Mouse (Mus musculus) cerebellum, postnatal 25 days (tissue): ENCODE data around the gene Nfya.

Source experiments
- DNase-seq, 2 experiments: peaks; one replicate each; pipeline ENCODE4 v3.0.0; 2021; ENCODE audit warnings: mixed read lengths in 2 of 2

The Nfya gene

DNA sequence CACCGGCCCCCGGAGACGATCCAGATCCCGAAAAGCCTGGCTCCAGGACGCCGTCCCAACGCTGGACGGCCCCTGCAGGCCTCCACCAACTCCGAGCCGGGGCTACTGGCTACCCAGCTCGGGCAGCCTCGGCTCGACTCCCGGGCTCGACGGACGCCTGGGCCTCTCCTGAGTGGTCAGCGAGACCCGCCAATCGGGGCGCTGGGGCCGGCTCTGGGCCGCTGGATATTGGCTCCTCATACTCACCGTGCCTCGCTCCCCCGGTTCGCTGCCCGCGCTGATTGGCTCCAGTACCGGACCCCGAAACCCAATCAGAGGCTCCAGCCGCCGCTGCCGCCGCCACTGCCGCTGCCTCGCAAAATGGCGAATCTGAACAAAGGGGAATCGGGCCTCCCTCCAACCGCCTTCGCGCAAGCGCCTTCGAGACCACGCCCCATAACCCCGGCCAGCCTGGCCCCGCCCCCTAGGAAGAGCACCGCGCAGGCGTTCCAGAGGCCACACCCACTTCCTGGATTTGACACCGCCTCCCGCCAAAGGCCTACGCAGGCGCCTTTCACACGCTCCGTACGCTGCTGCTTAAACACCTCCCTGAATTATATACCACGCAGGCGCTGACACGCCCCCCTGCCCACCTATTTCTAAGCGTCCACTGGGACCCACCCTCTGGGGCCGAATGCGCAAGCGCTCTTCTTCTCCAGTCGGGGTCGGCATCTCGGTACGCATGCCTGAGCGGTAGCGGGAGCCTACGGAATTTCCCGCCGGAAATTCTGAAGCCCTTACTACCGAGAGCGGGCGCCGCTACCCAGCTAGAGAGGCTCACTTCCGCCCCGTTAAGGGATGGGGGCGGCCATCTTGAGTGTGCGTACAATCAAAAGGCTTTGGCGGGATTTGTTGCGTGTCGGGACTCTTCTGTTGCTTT is at the start of gene Nfya, which contains the start of gene Oard1:
Gene Nfya (minus strand): TSS at position 527 of the 919 bp plus-strand sequence.
Gene Oard1 (plus strand): TSS at position 635 of the 919 bp plus-strand sequence.
- DNase-seq, result peak; percentile 100

DNA sequence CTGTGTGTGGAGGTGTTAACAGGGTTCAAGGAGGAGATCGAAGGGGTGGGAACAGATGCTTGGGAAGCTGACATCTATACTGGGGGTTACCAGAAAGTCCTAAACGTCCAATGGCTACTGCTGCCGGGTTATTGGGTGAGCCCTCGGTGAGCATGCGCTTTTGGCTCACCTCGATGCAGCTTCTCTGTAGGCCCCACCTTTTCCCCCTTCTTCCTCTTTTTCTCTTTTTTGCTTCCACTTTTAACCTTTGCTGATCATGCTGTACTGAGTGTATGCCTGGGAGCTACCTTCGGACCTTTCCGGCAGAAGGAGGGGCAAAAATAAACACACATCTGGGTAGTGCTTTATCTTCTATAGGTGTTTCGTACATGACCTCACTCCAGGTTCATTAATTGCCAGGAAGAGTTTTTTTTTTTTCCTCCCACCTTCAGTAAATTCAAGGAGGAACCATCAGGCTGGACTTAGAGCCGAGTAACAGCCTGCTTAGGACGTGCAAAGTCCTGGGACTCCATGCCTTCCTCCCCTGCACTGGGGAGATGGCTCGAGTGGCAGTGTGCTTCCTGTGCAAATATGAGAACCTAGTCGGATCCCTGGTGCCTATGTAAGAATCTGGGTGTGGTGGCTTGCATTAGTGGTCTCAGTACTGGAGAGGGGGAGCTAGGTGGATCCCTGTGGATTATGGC is 48.4 kb upstream of the Nfya start:
- no peak for DNase-seq

DNA sequence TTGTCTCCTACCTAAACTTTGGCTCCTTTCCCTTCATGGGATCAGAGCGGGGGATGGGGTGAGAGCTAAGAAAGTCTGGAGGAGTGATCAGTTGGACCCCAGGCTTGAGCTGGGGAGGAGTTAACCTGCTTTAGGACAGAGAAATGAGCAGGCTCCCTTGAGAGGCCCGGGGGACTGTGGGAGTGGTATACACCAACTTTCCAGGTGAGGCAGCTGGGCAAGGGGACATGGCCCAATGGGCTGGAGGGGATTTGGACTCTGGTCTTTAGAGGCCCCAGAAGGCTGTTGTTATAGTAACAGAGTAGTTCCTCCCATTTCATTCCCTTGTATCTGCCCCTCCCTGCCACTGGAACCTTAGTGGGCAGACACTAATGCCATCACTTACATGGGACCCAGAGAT is 46.2 kb upstream of the Nfya start:
- DNase-seq, result no peak

DNA sequence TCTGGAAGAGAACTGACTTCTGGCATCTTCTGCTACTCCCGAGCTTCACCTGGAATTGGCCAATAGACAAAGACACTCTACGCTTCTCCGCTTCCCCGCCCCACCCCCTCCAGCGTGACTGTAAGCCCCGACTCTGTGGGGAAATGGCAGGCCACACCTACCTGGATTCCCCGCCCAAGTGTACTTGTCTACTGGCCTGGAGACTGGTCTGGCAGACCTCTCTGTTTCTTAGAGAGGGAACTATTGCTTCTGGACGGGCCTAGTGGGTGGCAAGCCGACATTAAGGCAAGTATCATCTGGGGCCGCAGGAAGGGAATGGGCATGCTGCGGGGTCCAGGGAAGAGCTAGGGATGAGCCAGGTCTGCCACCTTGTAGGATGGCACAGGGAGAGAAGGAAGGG is 45.0 kb upstream of the Nfya start, which contains the start of gene Unc5cl:
Gene Unc5cl (plus strand): TSS at position 214 of the 400 bp plus-strand sequence.
- DNase-seq, result no peak

DNA sequence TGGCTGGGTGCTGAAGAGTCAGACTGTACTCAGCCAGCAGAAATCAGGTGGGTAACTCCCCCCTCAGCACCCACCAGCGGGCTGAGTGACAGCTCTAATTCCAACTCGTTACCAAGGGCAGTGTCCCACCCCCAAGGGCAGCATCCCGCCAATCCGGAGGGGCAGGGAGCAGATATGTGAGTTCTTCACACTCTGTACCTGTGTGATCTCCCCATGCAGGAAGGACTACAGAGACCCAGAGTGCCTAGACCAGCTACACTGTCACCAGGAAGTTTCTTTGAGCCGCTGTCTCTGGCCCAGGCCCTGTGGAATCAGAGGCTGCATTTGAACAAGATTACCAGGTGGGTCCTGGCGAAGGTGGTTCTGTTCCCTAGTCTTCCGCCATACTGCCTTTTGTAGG is 44.5 kb upstream of the Nfya start:
- DNase-seq, result no peak

DNA sequence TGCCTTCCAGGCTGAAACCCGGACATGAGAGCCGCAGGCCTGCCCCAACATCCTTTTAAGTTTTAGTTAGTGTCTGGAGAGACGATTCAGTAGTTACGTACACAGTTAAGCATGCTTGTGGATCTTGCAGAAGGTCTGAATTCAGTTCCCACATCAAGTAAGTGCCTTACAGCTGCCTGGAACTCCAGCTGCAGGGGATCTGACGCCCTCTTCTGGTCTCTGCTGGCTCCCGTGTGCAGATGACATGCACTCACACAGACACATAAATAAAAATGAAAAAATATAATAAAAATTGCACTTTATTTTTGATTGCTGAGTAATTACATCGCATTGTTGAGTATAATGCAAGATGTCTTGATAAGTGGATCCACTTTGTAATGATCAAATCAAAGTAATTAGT is 43.8 kb upstream of the Nfya start:
- DNase-seq, result no peak

DNA sequence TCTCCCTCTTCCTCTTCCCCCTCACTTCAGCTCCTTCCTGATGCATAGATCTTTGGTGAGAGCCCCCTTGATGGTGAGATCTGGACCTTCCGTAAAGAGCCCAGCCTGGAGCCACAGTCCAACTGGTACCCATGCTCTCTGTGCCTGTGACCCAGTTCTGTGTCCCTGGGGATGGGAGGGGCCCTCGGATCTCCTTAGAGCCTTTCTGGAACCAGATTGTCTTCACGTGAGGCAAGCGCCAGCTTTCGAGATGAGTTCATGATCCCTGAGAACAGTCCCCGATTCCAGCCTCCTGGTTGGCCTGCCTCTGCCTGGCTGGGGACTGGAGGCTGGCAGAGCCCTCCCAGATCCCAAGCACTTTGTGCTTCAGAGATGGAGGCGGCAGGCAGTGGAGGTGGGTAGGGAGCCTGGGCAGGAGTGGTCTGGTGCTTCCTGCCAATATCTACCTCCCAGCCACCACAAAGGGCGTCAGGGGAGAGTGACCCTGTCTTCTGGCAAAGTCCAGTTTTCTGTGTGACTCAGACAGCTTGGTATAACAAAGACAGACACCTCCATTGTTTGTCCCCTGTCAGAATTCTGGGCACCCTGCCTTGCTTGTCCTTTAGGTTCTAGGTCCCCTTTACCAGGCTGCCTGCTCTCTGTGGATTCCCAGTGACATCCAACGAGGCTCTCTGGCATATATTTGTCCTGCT is 42.2 kb upstream of the Nfya start:
- DNase-seq, result no peak

DNA sequence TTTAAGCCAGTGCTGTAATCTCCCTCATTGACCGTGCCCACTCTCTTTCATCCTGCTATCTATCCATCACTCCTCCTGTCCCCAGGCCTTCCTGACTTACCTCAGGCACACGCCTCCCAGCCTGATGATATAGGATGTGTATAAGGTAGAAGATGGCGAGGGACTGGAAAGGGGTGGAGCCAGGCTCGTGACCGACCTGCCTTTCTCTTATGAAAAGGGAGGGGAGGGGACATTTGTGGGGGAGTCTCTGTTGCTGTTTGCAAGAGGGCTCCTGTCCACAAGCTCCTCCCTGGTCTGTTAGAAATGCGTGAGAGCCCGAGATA is 41.6 kb upstream of the Nfya start, which contains the start of gene Tspo2:
Gene Tspo2 (minus strand): TSS at position 170 of the 323 bp plus-strand sequence.
- DNase-seq, result no peak

DNA sequence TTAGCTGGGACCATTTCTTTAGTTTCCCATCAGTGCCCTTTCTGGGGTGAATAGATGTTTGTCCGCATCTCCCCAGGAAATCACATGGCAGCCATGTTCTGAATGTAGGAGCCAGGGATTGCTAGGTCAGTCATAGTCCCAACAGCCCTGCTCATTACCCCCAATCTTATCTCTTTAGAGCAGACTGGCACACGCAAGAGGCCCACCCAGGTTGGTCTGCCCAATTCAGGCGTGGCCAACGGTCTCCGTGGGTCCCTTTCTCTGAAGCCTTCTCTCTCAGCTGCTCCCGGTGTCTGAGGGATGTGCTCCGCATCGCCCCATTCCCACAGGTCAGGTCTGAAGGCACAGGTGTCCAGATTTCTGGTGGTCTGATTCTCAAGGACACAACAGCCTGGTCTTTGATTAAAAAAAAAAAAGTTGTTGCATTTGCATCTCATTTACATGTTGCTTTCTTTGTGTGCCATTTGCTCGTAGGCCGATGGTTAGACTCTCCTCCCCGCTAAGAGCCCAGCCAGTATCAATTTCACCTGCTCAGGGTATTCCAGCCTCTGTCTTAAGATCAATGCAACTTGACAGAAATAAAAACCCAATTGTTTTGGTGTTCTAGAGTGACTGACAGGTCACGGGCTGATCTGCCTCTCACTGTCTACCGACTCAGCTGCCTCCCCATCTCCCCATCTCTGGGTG is 41.1 kb upstream of the Nfya start:
- DNase-seq, result no peak

DNA sequence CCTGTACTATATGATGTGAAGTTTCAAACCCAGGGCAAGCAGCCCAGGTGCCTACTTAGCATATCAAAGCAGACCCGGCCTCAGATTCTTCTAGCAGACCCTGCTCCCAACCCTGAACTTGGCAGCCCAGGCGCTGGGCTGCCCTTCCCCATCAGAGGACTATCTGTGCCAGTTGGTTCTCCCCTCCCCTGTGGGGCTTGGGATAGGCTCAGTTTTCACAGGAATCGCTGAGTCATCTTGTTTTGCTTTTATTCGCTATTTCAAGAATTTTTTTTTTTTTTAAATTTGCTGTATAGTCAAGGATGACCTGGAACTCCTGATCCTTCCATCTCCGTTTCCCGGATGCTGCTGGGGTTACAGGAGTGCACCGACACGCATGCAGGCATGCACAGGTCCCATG is 38.0 kb upstream of the Nfya start:
- no peak for DNase-seq

DNA sequence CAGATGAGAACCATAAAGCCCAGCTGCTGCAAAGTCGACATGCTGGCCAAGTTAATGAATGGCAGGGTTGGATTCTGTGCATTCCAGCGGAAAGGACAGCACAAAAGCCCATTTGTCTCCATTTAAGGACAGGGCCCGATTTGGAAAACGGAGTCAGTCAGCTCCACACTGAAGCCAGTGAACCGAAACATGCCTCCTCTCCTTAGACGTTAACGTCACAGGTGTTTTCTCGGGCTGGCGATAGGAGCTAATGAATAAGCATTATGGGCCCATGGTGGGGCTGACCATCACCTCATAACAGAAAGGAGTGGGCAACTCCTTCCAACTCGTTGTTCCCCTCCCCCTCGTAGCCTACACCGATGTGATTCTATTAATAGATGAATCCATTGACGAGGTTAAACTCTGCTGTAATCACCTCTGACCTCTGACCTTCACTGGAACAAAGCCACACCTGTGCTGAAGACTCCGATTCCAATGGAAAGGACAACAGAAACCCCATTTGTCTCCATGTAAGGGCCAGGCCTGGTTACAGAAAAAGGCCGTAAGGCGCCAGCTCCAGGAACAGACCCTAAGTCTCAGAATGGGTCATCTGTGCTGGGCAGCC is 33.9 kb upstream of the Nfya start:
- DNase-seq, result no peak

DNA sequence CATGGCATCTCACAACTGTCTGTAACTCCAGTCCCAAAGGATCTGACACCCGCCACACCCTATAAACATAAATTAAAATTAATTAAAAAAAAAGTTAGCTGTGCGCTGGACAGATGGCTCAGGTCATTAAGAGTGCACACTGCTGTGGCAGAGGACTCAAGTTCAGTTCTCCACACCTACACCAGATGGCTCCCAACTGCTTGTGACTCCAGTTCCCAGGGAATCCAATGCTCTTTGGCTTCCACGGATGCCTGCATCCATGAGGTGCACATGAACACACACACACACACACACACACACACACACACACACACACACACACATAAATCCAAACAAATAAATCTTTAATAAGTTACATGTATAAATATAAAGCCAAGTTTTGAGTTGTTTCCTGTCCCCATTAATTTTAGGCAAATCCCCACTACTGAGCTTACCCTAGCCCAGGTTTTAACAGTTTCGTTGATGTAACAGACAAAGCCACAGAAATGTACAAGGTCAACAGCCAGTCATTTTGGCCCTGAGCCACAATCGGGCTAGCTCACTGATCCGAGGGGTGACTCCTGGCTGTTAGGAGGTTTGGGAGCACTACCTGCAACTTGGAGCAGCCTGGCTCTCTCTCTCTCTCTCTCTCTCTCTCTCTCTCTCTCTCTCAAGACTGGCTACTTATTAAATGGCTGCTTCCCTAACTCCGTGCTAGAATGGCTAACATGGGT is 33.2 kb upstream of the Nfya start:
- no peak for DNase-seq

DNA sequence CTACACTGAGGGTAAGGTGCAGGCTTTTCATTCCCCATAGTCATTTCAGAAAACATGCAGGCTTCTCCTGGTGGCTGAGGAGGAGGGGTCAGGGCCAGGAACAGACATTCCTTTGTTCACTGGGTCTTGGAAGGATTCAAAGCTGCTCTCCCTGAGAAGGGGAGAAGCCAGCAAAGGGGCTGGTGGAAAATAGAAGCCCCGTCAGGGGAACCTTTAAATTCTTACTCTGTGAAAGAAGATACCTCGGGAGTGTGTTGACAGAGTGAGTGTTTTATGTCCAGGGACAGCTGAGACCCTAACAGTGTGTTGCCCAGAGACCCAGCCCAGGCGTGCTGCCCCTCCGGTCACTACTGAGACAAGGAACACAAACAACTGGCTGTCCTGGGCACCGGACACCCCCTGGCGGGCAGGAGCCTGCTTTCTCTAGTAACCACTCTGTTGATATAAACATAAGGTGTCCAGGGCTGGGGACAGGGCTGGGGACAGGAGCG is 27.8 kb upstream of the Nfya start:
- no peak for DNase-seq

DNA sequence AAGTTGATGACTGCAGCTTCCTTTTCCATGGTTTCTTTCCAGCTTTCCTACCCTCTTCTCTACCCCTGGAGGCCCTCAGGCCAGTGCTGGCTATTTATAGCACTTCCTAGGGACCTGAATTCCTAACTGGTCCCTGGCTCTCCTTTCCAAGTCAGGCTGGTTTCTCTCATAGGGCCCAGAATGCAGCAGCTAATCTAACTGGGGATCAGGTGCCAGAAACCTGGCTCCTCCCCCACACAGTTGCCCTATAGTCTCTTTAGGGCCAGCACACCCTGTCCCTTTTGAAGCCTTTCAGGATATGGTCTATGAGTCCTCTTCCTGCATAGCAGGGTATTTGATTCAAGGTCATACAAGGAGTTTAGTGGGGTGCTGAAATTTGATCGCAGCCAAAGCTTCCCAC is 26.8 kb upstream of the Nfya start:
- no peak for DNase-seq

DNA sequence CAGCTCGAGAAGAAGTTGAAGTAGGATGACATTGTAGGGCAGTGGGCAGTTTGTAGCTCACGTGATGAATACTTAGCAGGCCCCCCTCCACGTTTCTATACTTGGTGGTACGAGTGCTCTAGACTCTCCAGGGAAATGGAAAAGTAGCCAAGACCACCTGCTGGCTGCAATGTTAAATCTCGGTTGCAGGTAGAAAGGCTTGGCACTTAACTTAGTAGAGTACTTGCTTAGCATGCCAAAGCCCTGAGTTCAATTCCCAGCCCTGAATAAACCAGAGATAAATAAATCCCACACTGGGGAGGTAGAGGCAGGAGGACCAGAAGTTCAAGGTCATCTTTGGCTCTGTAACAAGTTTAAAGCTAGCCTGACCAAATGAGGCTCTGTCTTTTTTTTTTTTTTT is 24.8 kb upstream of the Nfya start:
- no peak for DNase-seq

DNA sequence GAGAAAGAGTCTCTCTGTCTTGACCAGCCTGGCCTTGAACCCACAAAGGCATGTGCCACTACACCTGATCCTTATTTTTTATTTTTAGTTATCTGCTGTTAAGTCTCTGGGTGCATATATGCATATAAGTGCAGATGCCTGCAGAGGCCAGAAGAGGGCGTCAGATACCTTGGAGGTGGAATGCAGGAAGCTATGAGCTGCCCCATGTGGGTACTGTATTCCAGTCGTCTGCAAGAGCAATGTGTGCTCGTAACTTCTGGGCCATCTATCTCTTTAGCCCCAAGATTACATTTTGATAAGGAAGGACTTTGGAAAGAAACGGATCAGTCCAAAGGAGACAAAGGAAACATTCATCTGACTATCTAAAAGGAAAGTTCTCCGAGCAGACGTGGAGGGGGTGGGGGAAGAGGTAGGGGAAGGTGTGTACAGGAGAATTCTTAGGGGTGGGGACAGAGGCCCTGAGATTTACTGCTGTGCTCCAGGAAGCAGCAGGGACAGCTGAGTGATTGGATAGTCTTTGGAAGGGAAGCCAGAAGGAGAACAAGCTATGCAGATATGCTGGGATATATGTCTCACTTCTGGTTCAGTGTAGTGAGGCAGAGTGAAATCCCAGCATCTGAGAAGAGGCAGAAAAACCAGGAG is 24.1 kb upstream of the Nfya start:
- no peak for DNase-seq

DNA sequence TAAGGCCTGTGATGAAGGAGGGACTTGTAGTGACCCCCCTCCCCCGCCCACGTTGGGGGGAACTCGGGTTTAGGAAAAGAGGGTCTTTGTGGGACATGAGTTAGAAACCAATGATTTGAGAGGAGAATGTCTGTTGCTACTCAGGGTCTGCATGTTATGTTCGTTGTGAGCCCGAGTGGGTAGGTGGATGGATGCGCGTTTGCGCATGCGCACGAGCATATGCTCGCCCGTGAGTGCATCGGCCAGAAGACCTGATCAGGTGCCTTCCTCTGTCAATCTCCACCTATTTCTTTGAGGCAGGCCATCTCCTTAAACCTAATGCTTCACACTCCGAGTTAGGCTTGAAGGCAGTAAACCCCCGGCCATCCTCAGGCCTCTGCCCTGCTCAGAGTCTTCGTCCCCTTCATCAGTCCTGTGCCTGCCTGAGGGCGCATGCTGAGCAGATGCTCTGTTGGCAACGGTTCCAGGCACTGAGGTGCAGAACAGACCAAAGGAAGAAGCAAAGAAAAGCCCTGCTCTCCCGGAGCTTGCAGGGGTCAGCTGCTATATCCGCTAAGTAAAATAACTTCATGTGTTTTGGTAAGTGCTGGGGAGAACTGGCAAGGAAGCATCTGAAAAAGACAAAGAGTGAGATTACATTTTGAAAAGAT is 23.4 kb upstream of the Nfya start:
- DNase-seq, result peak in 1 of 2 experiments; percentile 51

DNA sequence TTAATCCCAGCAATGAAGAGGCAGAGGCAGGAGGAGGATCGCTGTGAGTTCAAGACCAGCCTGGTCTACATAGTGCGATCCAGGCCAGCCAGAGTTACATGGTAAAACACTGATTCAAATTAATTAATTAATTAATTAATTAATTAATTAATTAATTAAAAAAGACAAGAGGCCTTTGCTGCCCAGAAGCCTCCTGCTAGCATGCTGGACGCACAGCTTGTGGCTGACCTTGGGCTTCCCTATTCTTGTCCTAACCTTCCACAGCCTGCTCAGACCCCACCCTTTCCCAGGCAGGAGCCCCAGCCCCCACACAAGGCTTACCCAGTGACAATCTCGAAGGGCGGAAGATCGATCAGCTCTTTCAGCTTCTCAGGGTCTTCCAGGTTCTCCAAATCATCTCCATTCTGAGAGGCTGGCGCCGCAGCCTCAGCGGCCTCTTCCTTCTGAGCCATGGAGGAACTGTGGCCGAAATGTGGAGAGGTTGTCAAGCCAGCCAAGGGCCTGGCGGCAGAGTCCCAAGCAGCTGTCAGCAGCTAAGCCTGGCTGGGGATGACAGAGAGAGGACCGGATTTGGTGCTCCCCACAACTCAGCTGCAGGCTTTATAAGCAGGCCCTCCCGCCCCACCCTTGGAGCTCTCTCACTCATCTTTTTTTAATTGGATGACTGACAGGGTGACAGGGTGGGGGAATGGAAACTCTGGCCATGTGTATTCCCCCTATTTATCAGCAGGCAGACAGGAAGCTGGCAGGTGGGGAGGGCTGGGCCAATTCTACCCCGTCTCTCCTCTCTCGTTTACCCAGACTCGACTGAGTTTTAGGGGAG is 22.7 kb upstream of the Nfya start, which contains the start of gene Apobec2:
Gene Apobec2 (minus strand): TSS at position 773 of the 823 bp plus-strand sequence.
- DNase-seq, result no peak

DNA sequence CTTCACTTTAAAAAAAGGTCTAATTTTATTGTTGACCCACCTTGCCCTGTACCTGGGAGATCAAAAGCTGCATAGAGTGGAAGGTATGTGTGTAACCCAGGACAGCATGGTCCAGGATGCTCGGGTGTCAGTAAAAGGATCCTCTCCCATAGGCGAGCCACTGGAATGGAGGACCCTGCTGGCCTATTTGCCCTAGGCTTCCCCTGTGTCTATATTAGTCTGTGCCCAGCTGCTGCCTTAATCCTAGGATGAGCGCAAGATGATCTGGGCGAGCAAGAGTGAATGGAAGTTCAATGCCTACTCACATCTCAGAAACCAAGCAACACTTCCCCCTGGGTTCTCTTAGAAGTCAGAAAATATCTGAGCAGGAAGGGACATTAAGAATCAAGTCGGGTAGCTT is 21.3 kb upstream of the Nfya start:
- DNase-seq, result no peak
